Mouse (Mus musculus): ENCODE measurements at regions not wholly inside any gene's neighbourhood (a gene's known extent, or its start where the extent isn't known, plus 50 kb on each side); places are given as distances from the start of the nearest gene placed in this dataset.

GRCm38 (mm10) chr2:128360517-128360916 is 230.5 kb upstream of the Spdye4c start:
- H3K4me1 ChIP-seq (replicated peaks): 0 out of 2 replicates have a peak, but pooled peaks cover 13% of the 10 kb centered on the region
- H3K4me3 ChIP-seq (replicated peaks): no peak overlapping the region
- H3K27ac ChIP-seq (replicated peaks): no peak overlapping the region
- 63% methylated on average over 5 of the region's 5 CpGs for WGBS (ENCODE audit: insufficient replicate concordance)
- no peaks in the 10 kb centered on the region for H3K9me3 ChIP-seq (replicated peaks)
- no peak for ATAC-seq (ENCODE audit: insufficient read depth)
- no peak overlapping the region for H3K4me2 ChIP-seq
- no peaks in the 10 kb centered on the region for H3K36me3 ChIP-seq (replicated peaks)
- H3K27me3 ChIP-seq: no peaks in the 10 kb centered on the region
- H3K9ac ChIP-seq: no peak overlapping the region

- Histone ChIP-seq H3K4me1 (replicated peaks) (peaks cover 13% of the 10 kb centered on the region; the same call in 1 of the 2 replicates), H3K4me2 (no peak overlapping the region), H3K27me3 (no peaks in the 10 kb centered on the region), H3K4me3 (replicated peaks) (no peak overlapping the region), H3K9ac (no peak overlapping the region), H3K36me3 (replicated peaks) (no peaks in the 10 kb centered on the region), H3K27ac (replicated peaks) (no peak overlapping the region), H3K9me3 (replicated peaks) (no peaks in the 10 kb centered on the region)
- ATAC-seq (ENCODE audit: insufficient read depth): no peak
- 41% methylated on average over 1 of the region's 1 CpGs for WGBS (ENCODE audit: insufficient replicate concordance)
Observed at GRCm38 (mm10) chr2:128361436-128361835, 229.6 kb upstream of the Spdye4c start.

GRCm38 (mm10) chr2:128364161-128364560 is 226.8 kb upstream of the Spdye4c start:
- 26% methylated on average over 14 of the region's 14 CpGs for WGBS (ENCODE audit: insufficient replicate concordance)
- 0 out of 2 replicates have a peak, but pooled peaks have one; percentile 51 for ATAC-seq (ENCODE audit: insufficient read depth)
- H3K27me3 ChIP-seq: no peaks in the 10 kb centered on the region

GRCm38 (mm10) chr2:128365004-128365403 is 226.0 kb upstream of the Spdye4c start:
- 31% methylated on average over 3 of the region's 3 CpGs for WGBS (ENCODE audit: insufficient replicate concordance)
- H3K4me3 ChIP-seq (replicated peaks): no peak overlapping the region
- no peak overlapping the region for H3K9ac ChIP-seq
- no peak overlapping the region for H3K27ac ChIP-seq (replicated peaks)
- H3K36me3 ChIP-seq (replicated peaks): no peaks in the 10 kb centered on the region
- peaks cover 13% of the 10 kb centered on the region; the same call in 1 of the 2 replicates for H3K4me1 ChIP-seq (replicated peaks)
- H3K4me2 ChIP-seq: no peak overlapping the region
- ATAC-seq (ENCODE audit: insufficient read depth): no peak
- H3K9me3 ChIP-seq (replicated peaks): no peaks in the 10 kb centered on the region
- H3K27me3 ChIP-seq: no peaks in the 10 kb centered on the region

More at GRCm38 (mm10) chr2:128364161-128364560, 226.8 kb upstream of the Spdye4c start:
- peaks cover 13% of the 10 kb centered on the region; the same call in 1 of the 2 replicates for H3K4me1 ChIP-seq (replicated peaks)
- H3K36me3 ChIP-seq (replicated peaks): no peaks in the 10 kb centered on the region
- peak overlapping the region; percentile 44 for H3K4me2 ChIP-seq
- H3K9me3 ChIP-seq (replicated peaks): no peaks in the 10 kb centered on the region
- no peak overlapping the region for H3K4me3 ChIP-seq (replicated peaks)
- no peak overlapping the region for H3K27ac ChIP-seq (replicated peaks)
- H3K9ac ChIP-seq: no peak overlapping the region

GRCm38 (mm10) chr2:128365775-128366174 is 225.2 kb upstream of the Spdye4c start:
- no peak for ATAC-seq (ENCODE audit: insufficient read depth)
- no peaks in the 10 kb centered on the region for H3K27me3 ChIP-seq
- H3K27ac ChIP-seq (replicated peaks): no peak overlapping the region
- no peak overlapping the region for H3K4me3 ChIP-seq (replicated peaks)
- H3K4me2 ChIP-seq: no peak overlapping the region
- no peaks in the 10 kb centered on the region for H3K36me3 ChIP-seq (replicated peaks)
- peaks cover 13% of the 10 kb centered on the region; the same call in 1 of the 2 replicates for H3K4me1 ChIP-seq (replicated peaks)
- no peaks in the 10 kb centered on the region for H3K9me3 ChIP-seq (replicated peaks)
- H3K9ac ChIP-seq: no peak overlapping the region
- 38% methylated on average over 2 of the region's 2 CpGs for WGBS (ENCODE audit: insufficient replicate concordance)

- Histone ChIP-seq H3K27ac (replicated peaks) (no peak overlapping the region), H3K36me3 (replicated peaks) (no peaks in the 10 kb centered on the region), H3K27me3 (no peaks in the 10 kb centered on the region), H3K9me3 (replicated peaks) (no peaks in the 10 kb centered on the region), H3K4me3 (replicated peaks) (no peak overlapping the region), H3K4me2 (no peak overlapping the region), H3K4me1 (replicated peaks) (peaks cover 15% of the 10 kb centered on the region; the same call in 1 of the 2 replicates), H3K9ac (no peak overlapping the region)
- WGBS (ENCODE audit: insufficient replicate concordance): 55% methylated on average over 14 of the region's 14 CpGs
- no peak for ATAC-seq (ENCODE audit: insufficient read depth)
Observed at GRCm38 (mm10) chr2:128367266-128368150, 223.5 kb upstream of the Spdye4c start.

GRCm38 (mm10) chr2:128368534-128369273 is 222.3 kb upstream of the Spdye4c start:
- Histone ChIP-seq H3K27me3 (no peaks in the 10 kb centered on the region), H3K4me3 (replicated peaks) (no peak overlapping the region), H3K36me3 (replicated peaks) (no peaks in the 10 kb centered on the region), H3K9me3 (replicated peaks) (no peaks in the 10 kb centered on the region), H3K4me2 (no peak overlapping the region), H3K27ac (replicated peaks) (no peak overlapping the region), H3K4me1 (replicated peaks) (peaks cover 16% of the 10 kb centered on the region; the same call in 1 of the 2 replicates), H3K9ac (no peak overlapping the region)
- ATAC-seq (ENCODE audit: insufficient read depth): no peak
- 62% methylated on average over 7 of the region's 7 CpGs for whole genome bisulfite sequencing (ENCODE audit: insufficient replicate concordance)

- Histone ChIP-seq H3K4me3 (replicated peaks) (no peak overlapping the region), H3K4me1 (replicated peaks) (peaks cover 8% of the 10 kb centered on the region; the same call in 1 of the 2 replicates), H3K4me2 (no peak overlapping the region), H3K27me3 (no peaks in the 10 kb centered on the region), H3K9me3 (replicated peaks) (no peaks in the 10 kb centered on the region), H3K27ac (replicated peaks) (no peak overlapping the region), H3K36me3 (replicated peaks) (no peaks in the 10 kb centered on the region), H3K9ac (no peak overlapping the region)
- 41% methylated on average over 10 of the region's 10 CpGs for WGBS (ENCODE audit: insufficient replicate concordance)
- no peak for ATAC-seq (ENCODE audit: insufficient read depth)
Observed at GRCm38 (mm10) chr2:128370821-128371220, 220.2 kb upstream of the Spdye4c start.

- Histone ChIP-seq H3K36me3 (replicated peaks) (no peaks in the 10 kb centered on the region), H3K4me2 (no peak overlapping the region), H3K4me1 (replicated peaks) (peaks cover 8% of the 10 kb centered on the region; the same call in 1 of the 2 replicates), H3K27ac (replicated peaks) (no peak overlapping the region), H3K9me3 (replicated peaks) (no peaks in the 10 kb centered on the region), H3K9ac (no peak overlapping the region), H3K27me3 (no peaks in the 10 kb centered on the region), H3K4me3 (replicated peaks) (no peak overlapping the region)
- 58% methylated on average over 13 of the region's 13 CpGs for WGBS (ENCODE audit: insufficient replicate concordance)
- ATAC-seq (ENCODE audit: insufficient read depth): no peak
Observed at GRCm38 (mm10) chr2:128372204-128372603, 218.8 kb upstream of the Spdye4c start.

GRCm38 (mm10) chr2:128373363-128374252 is 217.4 kb upstream of the Spdye4c start:
- Histone ChIP-seq H3K9me3 (replicated peaks) (no peaks in the 10 kb centered on the region), H3K4me3 (replicated peaks) (no peak overlapping the region), H3K36me3 (replicated peaks) (no peaks in the 10 kb centered on the region), H3K4me1 (replicated peaks) (peaks cover 8% of the 10 kb centered on the region; the same call in 1 of the 2 replicates), H3K27ac (replicated peaks) (no peak overlapping the region), H3K27me3 (no peaks in the 10 kb centered on the region), H3K9ac (no peak overlapping the region), H3K4me2 (no peak overlapping the region)
- ATAC-seq (ENCODE audit: insufficient read depth): peak; percentile 22; the same call in 1 of the 2 replicates
- WGBS (ENCODE audit: insufficient replicate concordance): 37% methylated on average over 12 of the region's 12 CpGs
